16 mouse cellular contexts compared by ENCODE assay signal in the genomic region with DNA sequence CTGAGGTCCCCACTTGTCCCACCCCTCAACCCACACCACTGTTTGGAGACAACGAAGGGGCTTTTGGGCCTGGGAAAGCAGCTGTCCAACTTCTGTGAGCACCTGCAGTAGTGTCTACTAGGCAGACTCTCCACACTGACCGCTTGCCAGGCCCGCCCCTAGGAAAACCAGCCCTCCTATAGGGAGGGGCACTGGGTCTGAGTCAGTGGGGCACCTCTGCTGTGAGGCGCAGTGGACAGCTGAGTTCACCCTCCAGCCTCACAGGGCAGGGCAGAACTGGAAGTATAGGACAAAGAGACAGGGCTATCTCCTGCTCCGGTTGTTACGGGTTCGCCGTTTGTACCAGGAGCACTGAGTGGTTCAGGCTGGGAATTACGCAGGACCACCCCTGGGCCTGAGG. TPM values are rescaled to one million over a fixed set of nuclear protein-coding genes. Genes with fewer than 3 reads are reported as not detected.
DNase-seq lines count a peak whose midpoint lies in the region; ATAC-seq lines count a peak whose summit lies in the region.
"Had no signal": no experiment of that assay in that cellular context is flagged by ENCODE, and none has a peak within 500 bp of the region (broad histone marks: within the 10 kb centered on the region; RNA-seq: fewer than 3 reads in every experiment).

A gene (minus strand): TSS at position 138 of the 400 bp plus-strand sequence.

- no peaks in the 10 kb centered on the region for H3K36me3 ChIP-seq in intestine, embryonic 14.5 days (ENCODE audit: control insufficient read depth, insufficient read depth, low read length)
- no peaks in the 10 kb centered on the region for H3K36me3 ChIP-seq in neural tube, embryonic 15.5 days
- H3K36me3 ChIP-seq: forebrain, embryonic 15.5 days had no signal

- no peak within 1 kb of the TSS for H3K9ac ChIP-seq in intestine, embryonic 14.5 days (ENCODE audit: low read length)
- H3K9ac ChIP-seq in neural tube, embryonic 15.5 days (replicated peaks): no peak within 1 kb of the TSS
- H3K9ac ChIP-seq: forebrain, embryonic 15.5 days had no signal

- H3K27ac ChIP-seq in intestine, embryonic 14.5 days (ENCODE audit: low read depth): no peak within 1 kb of the TSS
- H3K27ac ChIP-seq in neural tube, embryonic 15.5 days (replicated peaks): no peak within 1 kb of the TSS
- H3K27ac ChIP-seq: forebrain, embryonic 15.5 days had no signal

- no peak for ATAC-seq in intestine, embryonic 14.5 days (replicated peaks; ENCODE audit: low FRiP score, low TSS enrichment, low read depth)
- no peak for ATAC-seq in neural tube, embryonic 15.5 days (ENCODE audit: low FRiP score)
- ATAC-seq: forebrain, embryonic 15.5 days had no signal

- WGBS in intestine, embryonic 14.5 days: 85% methylated on average over 9 of the region's 9 CpGs
- WGBS in neural tube, embryonic 15.5 days: 87% methylated on average over 9 of the region's 9 CpGs

- no peak for DNase-seq in adrenal gland, postnatal 4 days (ENCODE audit: low spot score in 2 of 2)
- DNase-seq in adrenal gland, adult 8-10 months: no peak
- no peak for DNase-seq in thymus, postnatal 0 days (ENCODE audit: low spot score)
- no peak for DNase-seq in thymus, postnatal 25 days
- DNase-seq in intestine, embryonic 14.5 days (ENCODE audit: low spot score): no peak
- DNase-seq in right cerebral cortex, postnatal 25 days: no peak
- DNase-seq in ovary, adult 18-20 months (ENCODE audit: low spot score): no peak
- DNase-seq: adrenal gland, adult 2 months; B cell, adult 2 months; cerebellum, adult 11-12 months; kidney, adult 8-10 months; thymus, postnatal 4 days had no signal

- no peak within 1 kb of the TSS for H3K4me3 ChIP-seq in intestine, embryonic 14.5 days (ENCODE audit: low read depth, low read length)
- H3K4me3 ChIP-seq in neural tube, embryonic 15.5 days (replicated peaks): no peak within 1 kb of the TSS
- H3K4me3 ChIP-seq: forebrain, embryonic 15.5 days had no signal

- H3K4me2 ChIP-seq in intestine, embryonic 14.5 days (ENCODE audit: low read length): no peak within 1 kb of the TSS
- no peak within 1 kb of the TSS for H3K4me2 ChIP-seq in neural tube, embryonic 15.5 days
- H3K4me2 ChIP-seq: forebrain, embryonic 15.5 days had no signal

- H3K9me3 ChIP-seq in intestine, embryonic 14.5 days (ENCODE audit: control insufficient read depth, low read length): no peaks in the 10 kb centered on the region
- no peaks in the 10 kb centered on the region for H3K9me3 ChIP-seq in neural tube, embryonic 15.5 days (replicated peaks)
- H3K9me3 ChIP-seq: forebrain, embryonic 15.5 days had no signal

- H3K4me1 ChIP-seq in intestine, embryonic 14.5 days (replicated peaks; ENCODE audit: control insufficient read depth, insufficient read depth, low read length): peaks cover 15% of the 10 kb centered on the region
- peaks cover 6% of the 10 kb centered on the region for H3K4me1 ChIP-seq in neural tube, embryonic 15.5 days

- no peaks in the 10 kb centered on the region for H3K27me3 ChIP-seq in intestine, embryonic 14.5 days (replicated peaks; ENCODE audit: control insufficient read depth, insufficient read depth, low read length)
- H3K27me3 ChIP-seq in neural tube, embryonic 15.5 days (replicated peaks): no peaks in the 10 kb centered on the region
- H3K27me3 ChIP-seq: forebrain, embryonic 15.5 days had no signal

RNA-seq across cellular contexts. Expression of the gene that starts here (rescaled TPM):
- 10 to 100 TPM; 16.3 to 19.1 TPM for total RNA-seq in adrenal gland, postnatal 4 days (2021)
- total RNA-seq in adrenal gland, adult 8-10 months (2022): 1 to 10 TPM; 4.8 to 7.1 (median 6.0) TPM
- 12.0 and 13.7 TPM in 2 replicates for polyA plus RNA-seq in thymus, postnatal 0 days (2015; fragmentation: Nextera tagmentation; extraction: Ambion mirVana)
- 10.5 and 12.9 TPM in 2 replicates for polyA plus RNA-seq in intestine, embryonic 14.5 days (2014; fragmentation: Nextera tagmentation; extraction: Ambion mirVana)
- 1.4 and 2.0 TPM in 2 replicates for polyA plus RNA-seq in neural tube, embryonic 15.5 days (2015; fragmentation: Nextera tagmentation; extraction: Ambion mirVana)
- total RNA-seq: granulocyte monocyte progenitor cell, adult 5-6 weeks had no signal
- polyA plus RNA-seq: embryonic facial prominence, embryonic 11.5 days had no signal
